In the genomic region with DNA sequence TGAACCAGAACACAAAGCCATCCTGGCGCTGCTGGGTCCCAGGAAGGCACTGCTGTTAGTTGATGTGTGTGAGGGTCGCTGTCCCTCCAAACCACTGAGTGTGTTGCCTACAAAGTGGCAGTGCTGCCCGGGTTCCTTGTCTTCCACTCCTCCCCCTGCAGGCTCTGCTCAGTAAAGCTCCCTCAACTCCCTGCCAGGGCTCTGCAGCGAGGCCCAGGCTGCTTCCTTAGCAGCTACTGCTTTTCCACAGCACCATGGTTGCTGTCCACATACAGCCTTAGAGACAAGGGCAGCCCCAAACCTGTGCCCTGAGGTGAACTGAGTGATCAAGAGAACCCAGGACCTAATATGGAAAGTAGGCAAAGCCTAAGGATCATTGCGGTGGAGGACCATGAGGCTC, we compare ENCODE assay signal across 27 mouse cellular contexts. TPM values are rescaled to one million over a fixed set of nuclear protein-coding genes. Genes with fewer than 3 reads are reported as not detected.
A peak's percentile ranks its signal among the peaks of the same experiment; 100 is the strongest.
DNase-seq lines count a peak whose midpoint lies in the region; ATAC-seq and TF ChIP-seq lines count a peak whose summit lies in the region.
"Had no signal": no experiment of that assay in that cellular context is flagged by ENCODE, and none has a peak within 500 bp of the region (broad histone marks: within the 10 kb centered on the region; RNA-seq: fewer than 3 reads in every experiment).

No protein-coding gene starts in this region.

- H3K4me1 ChIP-seq in embryonic facial prominence, embryonic 12.5 days, result no peaks in the 10 kb centered on the region
- peaks cover 15% of the 10 kb centered on the region for H3K4me1 ChIP-seq in embryonic facial prominence, embryonic 10.5 days
- H3K4me1 ChIP-seq in hindbrain, embryonic 10.5 days (replicated peaks), result peaks cover 13% of the 10 kb centered on the region
- no peaks in the 10 kb centered on the region for H3K4me1 ChIP-seq in hindbrain, embryonic 14.5 days (replicated peaks; ENCODE audit: control insufficient read depth, insufficient read depth, low read length)
- no peaks in the 10 kb centered on the region; the same call in none of the 2 replicates for H3K4me1 ChIP-seq in hindbrain, postnatal 0 days (ENCODE audit: insufficient read depth, low read length)
- peaks cover 5% of the 10 kb centered on the region; the same call in 1 of the 2 replicates for H3K4me1 ChIP-seq in kidney, embryonic 14.5 days (ENCODE audit: control insufficient read depth, insufficient read depth, low read length)
- H3K4me1 ChIP-seq: midbrain, embryonic 13.5 days had no signal

- 0 out of 2 replicates have a peak overlapping the region, but pooled peaks have one; percentile 36 for H3K27ac ChIP-seq in embryonic facial prominence, embryonic 12.5 days
- H3K27ac ChIP-seq in embryonic facial prominence, embryonic 10.5 days (replicated peaks), result no peak overlapping the region
- peak overlapping the region; percentile 2; the same call in 1 of the 2 replicates for H3K27ac ChIP-seq in hindbrain, embryonic 10.5 days
- H3K27ac ChIP-seq in hindbrain, embryonic 14.5 days, result no peak overlapping the region
- peak overlapping the region; percentile 20; the same call in 1 of the 2 replicates for H3K27ac ChIP-seq in hindbrain, postnatal 0 days
- no peak overlapping the region for H3K27ac ChIP-seq in kidney, embryonic 14.5 days (ENCODE audit: low read depth, low read length)
- H3K27ac ChIP-seq: forebrain, embryonic 10.5 days; heart, embryonic 15.5 days; midbrain, embryonic 13.5 days had no signal

- H3K4me2 ChIP-seq in embryonic facial prominence, embryonic 12.5 days (replicated peaks), result no peak overlapping the region
- no peak overlapping the region for H3K4me2 ChIP-seq in hindbrain, embryonic 14.5 days (replicated peaks)
- no peak overlapping the region for H3K4me2 ChIP-seq in hindbrain, postnatal 0 days (ENCODE audit: low read depth, low read length)
- no peak overlapping the region for H3K4me2 ChIP-seq in kidney, embryonic 14.5 days (replicated peaks; ENCODE audit: low read depth, low read length)
- H3K4me2 ChIP-seq: heart, embryonic 15.5 days; midbrain, embryonic 13.5 days had no signal

- ATAC-seq in embryonic facial prominence, embryonic 12.5 days (ENCODE audit: insufficient number of reproducible peaks, insufficient read depth, low FRiP score, low TSS enrichment), result no peak
- no peak for ATAC-seq in hindbrain, embryonic 14.5 days (ENCODE audit: low FRiP score)
- no peak for ATAC-seq in hindbrain, postnatal 0 days
- no peak for ATAC-seq in kidney, embryonic 14.5 days (ENCODE audit: low FRiP score, low TSS enrichment)
- ATAC-seq: inflammation-experienced regulatory T-cells, adult 6 months; midbrain, embryonic 13.5 days had no signal

- no peak overlapping the region for H3K9ac ChIP-seq in embryonic facial prominence, embryonic 12.5 days
- H3K9ac ChIP-seq in hindbrain, embryonic 14.5 days, result no peak overlapping the region
- no peak overlapping the region for H3K9ac ChIP-seq in hindbrain, postnatal 0 days (replicated peaks; ENCODE audit: low read length)
- no peak overlapping the region for H3K9ac ChIP-seq in kidney, embryonic 14.5 days (ENCODE audit: low read depth, low read length)
- H3K9ac ChIP-seq: heart, embryonic 15.5 days; midbrain, embryonic 13.5 days had no signal

- TF ChIP-seq CTCF in hindbrain, postnatal 0 days (IDR thresholded peaks at IDR 0.05; ENCODE audit: low read depth), result 0 out of 2 replicates have a peak, but pooled peaks have one; percentile 7

- WGBS in embryonic facial prominence, embryonic 12.5 days, result 76% methylated on average over 5 of the region's 5 CpGs
- WGBS in embryonic facial prominence, embryonic 10.5 days, result 81% methylated on average over 5 of the region's 5 CpGs
- 76% methylated on average over 5 of the region's 5 CpGs for WGBS in hindbrain, embryonic 10.5 days
- 74% methylated on average over 5 of the region's 5 CpGs for WGBS in hindbrain, embryonic 14.5 days
- 70% methylated on average over 5 of the region's 5 CpGs for WGBS in hindbrain, postnatal 0 days
- 83% methylated on average over 5 of the region's 5 CpGs for WGBS in kidney, embryonic 14.5 days

- no peak overlapping the region for H3K4me3 ChIP-seq in embryonic facial prominence, embryonic 12.5 days
- H3K4me3 ChIP-seq in embryonic facial prominence, embryonic 10.5 days, result no peak overlapping the region
- no peak overlapping the region for H3K4me3 ChIP-seq in hindbrain, embryonic 10.5 days
- no peak overlapping the region for H3K4me3 ChIP-seq in hindbrain, embryonic 14.5 days (replicated peaks; ENCODE audit: low read length)
- H3K4me3 ChIP-seq in hindbrain, postnatal 0 days (ENCODE audit: low read length), result no peak overlapping the region
- H3K4me3 ChIP-seq in kidney, embryonic 14.5 days (ENCODE audit: low read length), result no peak overlapping the region
- H3K4me3 ChIP-seq: forebrain, embryonic 10.5 days; heart, embryonic 15.5 days; midbrain, embryonic 13.5 days had no signal

- H3K27me3 ChIP-seq in embryonic facial prominence, embryonic 12.5 days, result peaks cover 36% of the 10 kb centered on the region
- peaks cover 39% of the 10 kb centered on the region for H3K27me3 ChIP-seq in embryonic facial prominence, embryonic 10.5 days (replicated peaks; ENCODE audit: low read depth, poor library complexity, severe bottlenecking)
- H3K27me3 ChIP-seq in hindbrain, embryonic 10.5 days (ENCODE audit: insufficient read depth, poor library complexity, severe bottlenecking), result peaks cover 36% of the 10 kb centered on the region
- peaks cover 31% of the 10 kb centered on the region for H3K27me3 ChIP-seq in hindbrain, embryonic 14.5 days (ENCODE audit: control insufficient read depth, insufficient read depth, low read length)
- peaks cover 11% of the 10 kb centered on the region for H3K27me3 ChIP-seq in hindbrain, postnatal 0 days (ENCODE audit: insufficient read depth, low read length)
- peaks cover 27% of the 10 kb centered on the region for H3K27me3 ChIP-seq in kidney, embryonic 14.5 days (ENCODE audit: control insufficient read depth, insufficient read depth, low read length)

- no peaks in the 10 kb centered on the region for H3K9me3 ChIP-seq in embryonic facial prominence, embryonic 12.5 days
- no peaks in the 10 kb centered on the region for H3K9me3 ChIP-seq in embryonic facial prominence, embryonic 10.5 days
- H3K9me3 ChIP-seq in hindbrain, embryonic 10.5 days, result 0 out of 2 replicates have a peak, but pooled peaks cover 2% of the 10 kb centered on the region
- H3K9me3 ChIP-seq in hindbrain, embryonic 14.5 days (ENCODE audit: control insufficient read depth, low read length), result no peaks in the 10 kb centered on the region
- H3K9me3 ChIP-seq in hindbrain, postnatal 0 days (ENCODE audit: low read length), result no peaks in the 10 kb centered on the region
- H3K9me3 ChIP-seq in kidney, embryonic 14.5 days (ENCODE audit: control insufficient read depth, low read length), result no peaks in the 10 kb centered on the region
- H3K9me3 ChIP-seq: forebrain, embryonic 10.5 days; heart, embryonic 15.5 days; midbrain, embryonic 13.5 days had no signal

- DNase-seq in embryonic facial prominence, embryonic 10.5 days (ENCODE audit: low spot score), result no peak
- DNase-seq in hindbrain, embryonic 10.5 days (ENCODE audit: low spot score), result no peak
- no peak for DNase-seq in hindbrain, embryonic 14.5 days (ENCODE audit: low spot score)
- peak; percentile 14 to 48 for DNase-seq in lung, postnatal 4 days
- no peak for DNase-seq in lung, postnatal 14 days
- DNase-seq in hindbrain, postnatal 0 days (ENCODE audit: low spot score), result no peak
- DNase-seq: adrenal gland, postnatal 36 days; cerebellum, adult 9-10 months; gastrocnemius, postnatal 25 days; heart, postnatal 36 days; kidney, adult 8-10 months; kidney, postnatal 14 days; layer of hippocampus, postnatal 36 days; thymus, adult 2 months had no signal

- H3K36me3 ChIP-seq in embryonic facial prominence, embryonic 12.5 days, result peaks cover 51% of the 10 kb centered on the region
- H3K36me3 ChIP-seq in embryonic facial prominence, embryonic 10.5 days (replicated peaks), result peaks cover 50% of the 10 kb centered on the region
- peaks cover 49% of the 10 kb centered on the region for H3K36me3 ChIP-seq in hindbrain, embryonic 10.5 days
- H3K36me3 ChIP-seq in hindbrain, embryonic 14.5 days (replicated peaks; ENCODE audit: control insufficient read depth, insufficient read depth), result peaks cover 53% of the 10 kb centered on the region
- peaks cover 44% of the 10 kb centered on the region for H3K36me3 ChIP-seq in hindbrain, postnatal 0 days (ENCODE audit: insufficient read depth, low read length)
- peaks cover 34% of the 10 kb centered on the region for H3K36me3 ChIP-seq in kidney, embryonic 14.5 days (ENCODE audit: control insufficient read depth, insufficient read depth, low read length)

RNA-seq across cellular contexts. Expression of gene Galr2, which starts 6.6 kb away (rescaled TPM):
- 0.47 and 0.56 TPM in 2 replicates for polyA plus RNA-seq in embryonic facial prominence, embryonic 12.5 days (2016; fragmentation: Nextera tagmentation; extraction: Ambion mirVana)
- 0.25 and 0.39 TPM in 2 replicates for polyA plus RNA-seq in embryonic facial prominence, embryonic 10.5 days (2016; fragmentation: Nextera tagmentation; extraction: Ambion mirVana)
- polyA plus RNA-seq in hindbrain, embryonic 10.5 days (2016; fragmentation: Nextera tagmentation; extraction: Ambion mirVana), result 0.11 and 0.33 TPM in 2 replicates
- 0.55 and 0.57 TPM in 2 replicates for polyA plus RNA-seq in hindbrain, embryonic 14.5 days (2014; fragmentation: Nextera tagmentation; extraction: Ambion mirVana)
- 0.40 TPM in 1 of 2 replicates, not detected in the other for total RNA-seq in hindbrain, postnatal 0 days (2014; rRNA removed)
- polyA plus RNA-seq in hindbrain, postnatal 0 days (2015; fragmentation: Nextera tagmentation; extraction: Ambion mirVana), result 0.34 and 0.44 TPM in 2 replicates
- 0.13 TPM in 1 of 2 replicates, not detected in the other for polyA plus RNA-seq in kidney, embryonic 14.5 days (2014; fragmentation: Nextera tagmentation; extraction: Ambion mirVana)
- total RNA-seq: adrenal gland, postnatal 36 days; heart, postnatal 36 days; layer of hippocampus, adult 18-20 months; layer of hippocampus, postnatal 36 days; left cerebral cortex, postnatal 10 days; liver, adult 2 months; neutrophil, adult 5-6 weeks had no signal
- polyA plus RNA-seq: frontal cortex, adult 2 months; inflammation-experienced regulatory T-cells, adult 6 months; liver, adult 2 months; liver, embryonic 16.5 days had no signal

RNA-seq across cellular contexts. Expression of gene Srp68, which starts 13.3 kb away (rescaled TPM):
- polyA plus RNA-seq in embryonic facial prominence, embryonic 12.5 days (2016; fragmentation: Nextera tagmentation; extraction: Ambion mirVana), result 105 and 107 TPM in 2 replicates
- 104 TPM in 2 replicates for polyA plus RNA-seq in embryonic facial prominence, embryonic 10.5 days (2016; fragmentation: Nextera tagmentation; extraction: Ambion mirVana)
- polyA plus RNA-seq in hindbrain, embryonic 10.5 days (2016; fragmentation: Nextera tagmentation; extraction: Ambion mirVana), result 96.2 and 100 TPM in 2 replicates
- polyA plus RNA-seq in hindbrain, embryonic 14.5 days (2014; fragmentation: Nextera tagmentation; extraction: Ambion mirVana), result 52.0 and 54.0 TPM in 2 replicates
- total RNA-seq in hindbrain, postnatal 0 days (2014; rRNA removed), result 18.3 and 22.5 TPM in 2 replicates
- polyA plus RNA-seq in hindbrain, postnatal 0 days (2015; fragmentation: Nextera tagmentation; extraction: Ambion mirVana), result 50.4 and 50.8 TPM in 2 replicates
- polyA plus RNA-seq in kidney, embryonic 14.5 days (2014; fragmentation: Nextera tagmentation; extraction: Ambion mirVana), result 60.6 and 85.6 TPM in 2 replicates

RNA-seq across cellular contexts. Expression of gene Exoc7, which starts 19.7 kb away (rescaled TPM):
- 78.8 and 83.9 TPM in 2 replicates for polyA plus RNA-seq in embryonic facial prominence, embryonic 12.5 days (2016; fragmentation: Nextera tagmentation; extraction: Ambion mirVana)
- 55.4 and 59.7 TPM in 2 replicates for polyA plus RNA-seq in embryonic facial prominence, embryonic 10.5 days (2016; fragmentation: Nextera tagmentation; extraction: Ambion mirVana)
- polyA plus RNA-seq in hindbrain, embryonic 10.5 days (2016; fragmentation: Nextera tagmentation; extraction: Ambion mirVana), result 52.2 and 79.2 TPM in 2 replicates
- 115 and 118 TPM in 2 replicates for polyA plus RNA-seq in hindbrain, embryonic 14.5 days (2014; fragmentation: Nextera tagmentation; extraction: Ambion mirVana)
- 84.6 and 95.3 TPM in 2 replicates for total RNA-seq in hindbrain, postnatal 0 days (2014; rRNA removed)
- polyA plus RNA-seq in hindbrain, postnatal 0 days (2015; fragmentation: Nextera tagmentation; extraction: Ambion mirVana), result 128 TPM in 2 replicates
- 49.6 and 66.3 TPM in 2 replicates for polyA plus RNA-seq in kidney, embryonic 14.5 days (2014; fragmentation: Nextera tagmentation; extraction: Ambion mirVana)

RNA-seq across cellular contexts. Expression of gene Foxj1, which starts 47.8 kb away (rescaled TPM):
- polyA plus RNA-seq in embryonic facial prominence, embryonic 12.5 days (2016; fragmentation: Nextera tagmentation; extraction: Ambion mirVana), result 1.0 and 1.8 TPM in 2 replicates
- 2.3 and 3.3 TPM in 2 replicates for polyA plus RNA-seq in embryonic facial prominence, embryonic 10.5 days (2016; fragmentation: Nextera tagmentation; extraction: Ambion mirVana)
- polyA plus RNA-seq in hindbrain, embryonic 10.5 days (2016; fragmentation: Nextera tagmentation; extraction: Ambion mirVana), result 15.1 and 29.1 TPM in 2 replicates
- polyA plus RNA-seq in hindbrain, embryonic 14.5 days (2014; fragmentation: Nextera tagmentation; extraction: Ambion mirVana), result 13.1 and 16.2 TPM in 2 replicates
- total RNA-seq in hindbrain, postnatal 0 days (2014; rRNA removed), result 37.6 and 40.0 TPM in 2 replicates
- polyA plus RNA-seq in hindbrain, postnatal 0 days (2015; fragmentation: Nextera tagmentation; extraction: Ambion mirVana), result 15.5 and 16.6 TPM in 2 replicates
- 1.2 and 1.8 TPM in 2 replicates for polyA plus RNA-seq in kidney, embryonic 14.5 days (2014; fragmentation: Nextera tagmentation; extraction: Ambion mirVana)
- total RNA-seq: heart, postnatal 36 days; megakaryocyte, adult 5-6 weeks; neutrophil, adult 5-6 weeks had no signal
- polyA plus RNA-seq: inflammation-experienced regulatory T-cells, adult 6 months had no signal

RNA-seq across cellular contexts. Expression of gene Evpl, which starts 49.5 kb away (rescaled TPM):
- 2.9 and 3.1 TPM in 2 replicates for polyA plus RNA-seq in embryonic facial prominence, embryonic 12.5 days (2016; fragmentation: Nextera tagmentation; extraction: Ambion mirVana)
- polyA plus RNA-seq in embryonic facial prominence, embryonic 10.5 days (2016; fragmentation: Nextera tagmentation; extraction: Ambion mirVana), result 1.0 and 1.3 TPM in 2 replicates
- polyA plus RNA-seq in hindbrain, embryonic 10.5 days (2016; fragmentation: Nextera tagmentation; extraction: Ambion mirVana), result 0.35 and 0.76 TPM in 2 replicates
- polyA plus RNA-seq in hindbrain, embryonic 14.5 days (2014; fragmentation: Nextera tagmentation; extraction: Ambion mirVana), result 0.62 and 0.64 TPM in 2 replicates
- 2.8 and 2.9 TPM in 2 replicates for total RNA-seq in hindbrain, postnatal 0 days (2014; rRNA removed)
- 1.6 TPM in 2 replicates for polyA plus RNA-seq in hindbrain, postnatal 0 days (2015; fragmentation: Nextera tagmentation; extraction: Ambion mirVana)
- polyA plus RNA-seq in kidney, embryonic 14.5 days (2014; fragmentation: Nextera tagmentation; extraction: Ambion mirVana), result 1.4 and 2.6 TPM in 2 replicates
- polyA plus RNA-seq: inflammation-experienced regulatory T-cells, adult 6 months had no signal

Comparison
In these comparisons a context has a peak if more than half of its experiments do, and no peak if none do; other contexts are left out.
1. H3K27ac ChIP-seq: peak in embryonic facial prominence, embryonic 12.5 days (single experiment), hindbrain, embryonic 10.5 days (single experiment) and hindbrain, postnatal 0 days (single experiment); none in embryonic facial prominence, embryonic 10.5 days (single experiment), hindbrain, embryonic 14.5 days (single experiment) and kidney, embryonic 14.5 days (single experiment).
2. DNase-seq: peak in lung, postnatal 4 days (2 of 2); none in embryonic facial prominence, embryonic 10.5 days (single experiment), hindbrain, embryonic 10.5 days (single experiment), hindbrain, embryonic 14.5 days (single experiment), lung, postnatal 14 days (single experiment) and hindbrain, postnatal 0 days (single experiment).